Mouse (Mus musculus) telencephalon, adult 2 months (tissue): ENCODE measurements at regions not wholly inside any gene's neighbourhood (a gene's known extent, or its start where the extent isn't known, plus 50 kb on each side); places are given as distances from the start of the nearest gene placed in this dataset.

ENCODE experiments used
- DNase-seq: peaks from one replicate; pipeline ENCODE4 v3.0.0-alpha.2; 2011; ENCODE audit warnings: low read depth, low spot score

GRCm38 (mm10) chr12:74523988-74524387, 207.8 kb upstream of the Gm11042 start:
- no peak for DNase-seq

GRCm38 (mm10) chr12:74518032-74518431, 201.8 kb upstream of the Gm11042 start:
- no peak for DNase-seq

DNA sequence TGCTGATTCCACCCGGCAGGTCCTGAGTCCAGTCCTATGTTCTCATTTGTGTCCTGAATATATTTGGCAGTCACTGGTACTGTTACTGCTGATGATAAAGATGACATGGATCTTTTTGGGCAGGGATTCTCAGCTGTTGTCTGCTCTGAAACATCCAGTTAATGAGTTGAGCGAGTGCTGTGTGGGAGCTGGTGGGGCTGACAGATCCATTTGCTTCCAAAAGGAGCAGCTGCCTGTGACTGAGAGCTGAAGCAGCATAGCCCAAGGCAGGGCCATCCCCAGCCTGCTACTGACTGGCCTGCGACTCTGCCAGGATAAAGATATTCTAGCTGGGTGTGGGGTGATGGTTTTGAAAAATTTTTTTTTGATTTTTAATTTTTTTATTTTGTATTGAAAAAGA, 200.3 kb upstream of the Gm11042 start:
- DNase-seq, result peak; percentile 50

- DNase-seq, result no peak
Observed at GRCm38 (mm10) chr12:74502791-74503190, 186.6 kb upstream of the Gm11042 start.

- DNase-seq, result peak; percentile 44
Observed at GRCm38 (mm10) chr12:74477619-74478018, 161.4 kb upstream of the Gm11042 start.

GRCm38 (mm10) chr12:74474741-74475140, 158.5 kb upstream of the Gm11042 start:
- no peak for DNase-seq

DNA sequence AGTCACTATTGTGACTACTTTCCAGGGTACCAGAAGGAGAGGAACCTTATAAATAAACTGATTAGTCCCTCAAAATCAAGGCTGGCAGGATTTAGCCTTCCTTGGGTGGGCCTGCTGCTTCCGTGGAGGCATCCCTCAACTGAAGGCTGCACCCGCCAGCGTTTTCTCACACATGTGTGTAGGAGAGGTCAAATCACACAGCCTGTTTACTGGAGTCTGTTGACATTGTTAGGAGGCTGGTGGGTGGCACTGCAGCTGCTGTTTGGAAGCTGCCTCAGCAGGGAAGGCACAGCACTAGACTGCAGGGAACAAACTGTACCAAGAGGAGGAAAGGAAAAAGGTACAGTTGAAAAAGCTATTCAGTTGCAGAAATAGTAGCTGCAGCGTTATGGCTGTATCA, 142.3 kb upstream of the Gm11042 start:
- peak; percentile 85 for DNase-seq

DNA sequence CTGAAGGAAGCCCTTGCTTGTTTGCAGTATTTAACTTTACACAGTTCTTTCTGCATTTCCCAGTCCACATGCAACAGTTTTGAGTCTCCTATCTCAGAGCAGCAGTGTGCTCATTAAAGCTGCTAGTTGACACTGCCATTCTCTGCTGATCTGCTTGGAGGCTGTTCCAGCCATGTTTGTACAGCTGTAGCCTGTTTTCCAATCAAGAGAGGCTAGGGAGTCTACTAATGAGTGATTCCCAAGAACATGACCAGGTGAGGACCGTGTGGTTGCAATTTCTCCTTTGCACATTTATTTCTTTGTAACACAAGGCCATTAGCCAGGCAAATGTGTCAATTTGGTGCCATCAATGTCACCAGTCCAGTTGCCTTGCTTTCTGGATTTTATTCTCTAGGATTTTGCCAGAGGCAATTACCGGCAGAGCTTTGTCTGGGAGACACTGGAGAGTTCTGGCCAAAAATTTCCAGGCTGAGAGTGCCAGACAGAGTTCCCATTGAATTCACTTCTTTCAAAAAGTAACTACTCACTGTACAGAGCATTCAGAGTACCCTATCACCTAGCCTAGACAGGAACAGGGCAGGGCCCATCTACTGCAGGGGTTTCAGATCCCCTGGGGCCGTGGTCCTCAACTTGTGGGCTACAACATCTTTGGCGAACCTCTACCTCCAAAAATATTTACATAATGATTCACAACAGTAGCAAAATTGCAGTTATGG, 136.3 kb upstream of the Gm11042 start:
- DNase-seq, result no peak

GRCm38 (mm10) chr12:74448248-74448647, 132.1 kb upstream of the Gm11042 start:
- peak; percentile 52 for DNase-seq

- no peak for DNase-seq
Observed at GRCm38 (mm10) chr12:74434874-74435273, 118.7 kb upstream of the Gm11042 start.

GRCm38 (mm10) chr12:74414738-74415137, 98.5 kb upstream of the Gm11042 start:
- no peak for DNase-seq

DNA sequence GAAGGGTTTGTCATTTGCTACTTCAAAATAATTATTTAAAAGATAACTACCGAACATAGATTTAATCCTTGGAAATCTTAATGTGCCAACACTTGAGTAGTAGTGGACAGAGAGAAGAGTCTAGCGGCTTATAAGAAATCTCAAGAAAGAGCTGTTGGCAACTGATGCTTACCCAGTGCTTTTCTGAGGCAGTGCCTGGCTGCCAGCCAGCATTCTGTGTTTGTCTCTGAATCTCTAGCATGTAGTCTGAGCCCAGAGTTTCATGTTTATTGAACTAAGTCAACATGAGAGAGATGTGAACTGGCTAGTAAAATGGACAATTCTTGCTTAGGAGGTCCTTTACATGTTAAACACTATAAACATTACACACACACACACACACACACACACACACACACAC, 94.3 kb upstream of the Gm11042 start:
- DNase-seq, result no peak

DNA sequence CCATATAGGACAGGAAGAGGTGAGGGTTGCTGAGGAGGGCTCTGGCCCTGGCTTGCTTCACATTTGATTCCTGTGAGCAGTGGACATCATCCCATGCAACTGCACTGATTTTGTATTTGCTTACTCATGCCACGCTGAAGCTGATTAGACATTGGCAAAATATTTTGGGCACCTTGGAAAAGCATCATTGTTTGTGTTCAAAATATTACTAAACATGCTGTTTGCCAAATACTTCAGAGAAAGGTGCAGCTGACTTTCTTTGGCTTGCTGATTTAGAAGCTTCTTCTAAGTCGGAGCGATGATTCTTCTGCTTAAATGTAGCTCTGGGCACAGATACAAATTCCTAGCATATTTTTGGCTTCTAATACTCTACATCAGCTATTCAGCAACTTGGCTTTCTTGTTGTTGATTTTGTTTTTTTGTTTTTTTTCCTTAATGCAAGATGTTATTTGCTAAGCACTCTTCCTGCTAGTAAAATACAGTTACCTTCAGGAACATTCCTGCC, 91.4 kb upstream of the Gm11042 start:
- DNase-seq, result no peak

DNA sequence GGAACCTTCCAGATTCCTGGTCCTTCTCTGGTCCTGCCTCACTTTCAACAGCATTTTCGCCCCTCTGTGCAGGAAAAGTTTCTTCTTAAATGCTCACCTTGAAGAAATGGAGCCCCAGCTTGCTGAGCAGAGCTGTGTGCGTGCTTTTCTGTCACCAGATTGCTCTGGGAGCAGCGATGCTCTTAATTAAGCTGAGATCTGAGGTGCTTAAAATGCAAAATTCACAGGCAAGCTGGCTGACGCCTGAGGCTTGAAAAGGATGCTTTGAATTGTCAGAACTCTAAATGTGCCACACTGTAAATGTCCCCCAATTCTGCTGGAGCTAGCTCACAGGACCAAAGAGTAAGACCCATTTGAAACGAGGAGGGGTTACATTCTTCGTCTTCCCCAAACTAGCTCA, 73.6 kb upstream of the Gm11042 start:
- DNase-seq, result peak; percentile 42
